Mouse (Mus musculus) myocyte (in vitro differentiated cells): ENCODE results near the gene Snx29.
A peak's percentile ranks its signal among the peaks of the same experiment; 100 is the strongest.

ENCODE experiments used
- E2F4 ChIP-seq: IDR thresholded peaks from one replicate; pipeline ENCODE4 v1.6.1; 2011; ENCODE audit warnings: mild to moderate bottlenecking, control low read depth, moderate library complexity; ENCODE audit not compliant: insufficient read depth
- MAX ChIP-seq: IDR thresholded peaks from one replicate; pipeline ENCODE4 v1.6.1; 2011; ENCODE audit warnings: low read depth, mild to moderate bottlenecking, control low read depth
- MYOD1 ChIP-seq, 3 experiments: IDR thresholded peaks; one replicate each; pipeline ENCODE4 v1.6.1; 2011; ENCODE audit warnings: control low read depth in 2 of 3, low read depth in 2 of 3, mild to moderate bottlenecking in 2 of 3, moderate library complexity in 1 of 3; ENCODE audit not compliant: insufficient read length in 2 of 3, control insufficient read depth in 1 of 3
- POLR2A ChIP-seq: IDR thresholded peaks from one replicate; pipeline ENCODE4 v1.6.1; 2011; ENCODE audit warnings: low read depth, mild to moderate bottlenecking, control low read depth, moderate library complexity; ENCODE audit not compliant: insufficient read length
- REST ChIP-seq: IDR thresholded peaks from one replicate; pipeline ENCODE4 v1.6.1; 2011; ENCODE audit warnings: mild to moderate bottlenecking, control low read depth, moderate library complexity; ENCODE audit not compliant: insufficient read depth, insufficient read length
- SRF ChIP-seq: IDR thresholded peaks from one replicate; pipeline ENCODE4 v1.6.1; 2011; ENCODE audit warnings: low read depth; ENCODE audit not compliant: control insufficient read depth, insufficient read length
- TCF12 ChIP-seq: IDR thresholded peaks from one replicate; pipeline ENCODE4 v1.6.1; 2011; ENCODE audit warnings: mild to moderate bottlenecking, control low read depth; ENCODE audit not compliant: poor library complexity, insufficient read depth, severe bottlenecking
- TCF3 ChIP-seq: IDR thresholded peaks from one replicate; pipeline ENCODE4 v1.6.1; 2011; ENCODE audit warnings: low read depth, control low read depth; ENCODE audit not compliant: insufficient read length

DNA sequence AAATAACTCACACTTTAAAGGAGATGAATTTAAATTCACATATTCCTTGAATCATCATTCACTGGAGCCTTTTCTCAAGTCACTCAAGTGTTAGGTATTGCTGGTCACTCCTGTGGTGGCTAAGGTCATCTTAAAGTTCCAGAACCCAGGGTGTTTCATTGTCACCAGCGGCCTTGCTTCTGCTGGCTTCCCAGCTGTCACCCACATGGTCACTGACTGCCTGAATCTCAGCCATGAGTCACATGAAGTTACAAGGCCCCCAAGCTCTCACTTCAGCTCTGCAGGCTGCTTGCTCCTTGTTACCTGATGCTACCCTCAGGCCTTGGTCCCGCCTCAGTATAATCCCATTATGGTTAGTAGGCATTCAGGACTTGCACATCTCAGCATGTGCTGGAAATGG is 247.4 kb downstream of the Snx29 start:
- peak; percentile 43 for TF ChIP-seq TCF12
- no peak for TF ChIP-seq SRF
- peak; percentile 8 for TF ChIP-seq TCF3
- no peak for TF ChIP-seq POLR2A
- peak; percentile 56 to 79 (median 71) for TF ChIP-seq MYOD1 (IDR thresholded peaks at IDR 0.05; ENCODE audit: control insufficient read depth in 1 of 3, insufficient read length in 2 of 3, low read depth in 2 of 3)
- TF ChIP-seq REST: no peak
- TF ChIP-seq MAX: no peak
- TF ChIP-seq E2F4: no peak
